Mouse (Mus musculus) cerebellum, adult 2 months (tissue): Measurements from ENCODE around the gene Rbfox1.

Source experiments
- CTCF ChIP-seq: fragments of 200-500 bp; IDR thresholded peaks from 2 replicates; pipeline ENCODE4 v1.5.1; 2011; ENCODE audit warnings: low read depth, mild to moderate bottlenecking, control low read depth, low read length, moderate library complexity, borderline replicate concordance; ENCODE audit not compliant: insufficient read depth
- POLR2A ChIP-seq: fragments of 200-500 bp; IDR thresholded peaks from 2 replicates; pipeline ENCODE4 v1.6.1; 2011; ENCODE audit warnings: low read length, control low read depth, borderline replicate concordance; ENCODE audit not compliant: insufficient read depth

GRCm38 (mm10) chr16:7103301-7103700, 1218.1 kb downstream of the Rbfox1 start:
- TF ChIP-seq CTCF, result no peak
- no peak for TF ChIP-seq POLR2A
